Mouse (Mus musculus): ENCODE measurements around the gene Nlrp6. TPM values are rescaled to one million over a fixed set of nuclear protein-coding genes. Genes with fewer than 3 reads are reported as not detected.
"Not testable (repeated sequence)": the region's sequence is repeated elsewhere in the genome, so short reads cannot be mapped to it uniquely, and the experiment has no call there.

Nlrp6 gene
- polyA plus RNA-seq, 1 experiment from 2014 or later, result 0.08 TPM

- Histone ChIP-seq H3K9ac (no peak overlapping the region), H3K27ac (ENCODE audit: low read depth) (no peak overlapping the region), H3K4me2 (no peak overlapping the region), H3K9me3 (ENCODE audit: low read depth, low read length) (no peaks in the 10 kb centered on the region), H3K27me3 (ENCODE audit: insufficient read depth, low read length) (no peaks in the 10 kb centered on the region), H3K36me3 (ENCODE audit: insufficient read depth) (no peaks in the 10 kb centered on the region), H3K4me3 (ENCODE audit: low read depth, low read length) (no peak overlapping the region), H3K4me1 (ENCODE audit: insufficient read depth) (peaks cover 12% of the 10 kb centered on the region)
- peak; percentile 52 for TF ChIP-seq CTCF (IDR thresholded peaks at IDR 0.05; ENCODE audit: low read depth)
- DNase-seq (peak; percentile 85), ATAC-seq (ENCODE audit: insufficient read depth) (no peak)
- 15% methylated on average over 9 of the region's 9 CpGs for WGBS
Observed at GRCm38 (mm10) chr7:140959181-140959901, 38.6 kb downstream of the Nlrp6 start.

- H3K4me2 ChIP-seq, result no peak overlapping the region
- no peak overlapping the region for H3K27ac ChIP-seq (ENCODE audit: low read depth)
- H3K4me1 ChIP-seq (ENCODE audit: insufficient read depth), result peaks cover 9% of the 10 kb centered on the region
- ATAC-seq (ENCODE audit: insufficient read depth) (no peak), DNase-seq (no peak)
- no peak for TF ChIP-seq CTCF (IDR thresholded peaks at IDR 0.05; ENCODE audit: low read depth)
- no peaks in the 10 kb centered on the region for H3K9me3 ChIP-seq (ENCODE audit: low read depth, low read length)
- no peaks in the 10 kb centered on the region for H3K27me3 ChIP-seq (ENCODE audit: insufficient read depth, low read length)
- H3K9ac ChIP-seq, result no peak overlapping the region
- no peaks in the 10 kb centered on the region for H3K36me3 ChIP-seq (ENCODE audit: insufficient read depth)
- 76% methylated on average over 5 of the region's 5 CpGs for WGBS
- no peak overlapping the region for H3K4me3 ChIP-seq (ENCODE audit: low read depth, low read length)
Observed at GRCm38 (mm10) chr7:140960026-140960425, 39.3 kb downstream of the Nlrp6 start.

GRCm38 (mm10) chr7:140961416-140961815, 40.7 kb downstream of the Nlrp6 start:
- H3K4me2 ChIP-seq, result no peak overlapping the region
- H3K4me1 ChIP-seq (ENCODE audit: insufficient read depth), result peaks cover 3% of the 10 kb centered on the region; the same call in 1 of the 2 replicates
- WGBS, result 82% methylated on average over 2 of the region's 2 CpGs
- no peak for ATAC-seq (ENCODE audit: insufficient read depth)
- H3K4me3 ChIP-seq (ENCODE audit: low read depth, low read length), result no peak overlapping the region
- H3K27me3 ChIP-seq (ENCODE audit: insufficient read depth, low read length), result no peaks in the 10 kb centered on the region
- no peak for TF ChIP-seq CTCF (IDR thresholded peaks at IDR 0.05; ENCODE audit: low read depth)
- no peak for DNase-seq
- H3K27ac ChIP-seq (ENCODE audit: low read depth), result no peak overlapping the region
- H3K9ac ChIP-seq, result no peak overlapping the region
- H3K9me3 ChIP-seq (ENCODE audit: low read depth, low read length), result no peaks in the 10 kb centered on the region
- no peaks in the 10 kb centered on the region for H3K36me3 ChIP-seq (ENCODE audit: insufficient read depth)

- DNase-seq (no peak), ATAC-seq (ENCODE audit: insufficient read depth) (no peak)
- no peak overlapping the region for H3K4me3 ChIP-seq (ENCODE audit: low read depth, low read length)
- no peak overlapping the region for H3K27ac ChIP-seq (ENCODE audit: low read depth)
- no peaks in the 10 kb centered on the region for H3K9me3 ChIP-seq (ENCODE audit: low read depth, low read length)
- TF ChIP-seq CTCF (IDR thresholded peaks at IDR 0.05; ENCODE audit: low read depth), result no peak
- H3K9ac ChIP-seq, result no peak overlapping the region
- H3K4me1 ChIP-seq (ENCODE audit: insufficient read depth), result no peaks in the 10 kb centered on the region
- no peaks in the 10 kb centered on the region for H3K27me3 ChIP-seq (ENCODE audit: insufficient read depth, low read length)
- 91% methylated on average over 2 of the region's 2 CpGs for WGBS
- H3K4me2 ChIP-seq, result no peak overlapping the region
- no peaks in the 10 kb centered on the region for H3K36me3 ChIP-seq (ENCODE audit: insufficient read depth)
Observed at GRCm38 (mm10) chr7:140962733-140963132, 42.0 kb downstream of the Nlrp6 start.

- no peak for ATAC-seq (ENCODE audit: insufficient read depth)
- H3K36me3 ChIP-seq (ENCODE audit: insufficient read depth), result no peaks in the 10 kb centered on the region
- H3K4me3 ChIP-seq (ENCODE audit: low read depth, low read length), result no peak within 1 kb of the TSS
- H3K4me2 ChIP-seq, result peak within 1 kb of the TSS; percentile 48
- H3K27ac ChIP-seq (ENCODE audit: low read depth), result peak within 1 kb of the TSS; percentile 59; the same call in 1 of the 2 replicates
- no peaks in the 10 kb centered on the region for H3K27me3 ChIP-seq (ENCODE audit: insufficient read depth, low read length)
- WGBS, result 89% methylated on average over 4 of the region's 4 CpGs
- no peak for TF ChIP-seq CTCF (IDR thresholded peaks at IDR 0.05; ENCODE audit: low read depth)
- 0 out of 2 replicates have a peak, but pooled peaks cover 6% of the 10 kb centered on the region for H3K4me1 ChIP-seq (ENCODE audit: insufficient read depth)
- no peaks in the 10 kb centered on the region for H3K9me3 ChIP-seq (ENCODE audit: low read depth, low read length)
- H3K9ac ChIP-seq, result no peak within 1 kb of the TSS
- DNase-seq, result no peak
Observed at GRCm38 (mm10) chr7:140966921-140967320, 46.2 kb downstream of the Nlrp6 start, which contains the start of gene Ifitm1. Gene Ifitm1, plus strand, starts transcription at chr7:140967221.

- DNase-seq (peak; percentile 66), ATAC-seq (ENCODE audit: insufficient read depth) (peak; percentile 74)
- 0 out of 2 replicates have a peak, but pooled peaks cover 6% of the 10 kb centered on the region for H3K4me1 ChIP-seq (ENCODE audit: insufficient read depth)
- H3K4me2 ChIP-seq, result peak overlapping the region; percentile 48
- WGBS, result 6% methylated on average over 14 of the region's 14 CpGs
- H3K27ac ChIP-seq (ENCODE audit: low read depth), result peak overlapping the region; percentile 59; the same call in 1 of the 2 replicates
- H3K9ac ChIP-seq, result no peak overlapping the region
- H3K36me3 ChIP-seq (ENCODE audit: insufficient read depth), result no peaks in the 10 kb centered on the region
- H3K27me3 ChIP-seq (ENCODE audit: insufficient read depth, low read length), result no peaks in the 10 kb centered on the region
- no peak overlapping the region for H3K4me3 ChIP-seq (ENCODE audit: low read depth, low read length)
- TF ChIP-seq CTCF (IDR thresholded peaks at IDR 0.05; ENCODE audit: low read depth), result no peak
- H3K9me3 ChIP-seq (ENCODE audit: low read depth, low read length), result no peaks in the 10 kb centered on the region
Observed at GRCm38 (mm10) chr7:140967862-140968591, 47.3 kb downstream of the Nlrp6 start.

- H3K27ac ChIP-seq (ENCODE audit: low read depth); H3K36me3 ChIP-seq (ENCODE audit: insufficient read depth); H3K9ac ChIP-seq; H3K4me3 ChIP-seq (ENCODE audit: low read depth, low read length); H3K27me3 ChIP-seq (ENCODE audit: insufficient read depth, low read length); H3K9me3 ChIP-seq (ENCODE audit: low read depth, low read length); H3K4me1 ChIP-seq (ENCODE audit: insufficient read depth); ATAC-seq (ENCODE audit: insufficient read depth); DNase-seq: not testable (repeated sequence)
- WGBS, result 27% methylated on average over 3 of the region's 3 CpGs
- peak overlapping the region; percentile 48; the same call in 1 of the 2 replicates for H3K4me2 ChIP-seq
Observed at GRCm38 (mm10) chr7:140968710-140969109, 48.0 kb downstream of the Nlrp6 start.
